Mouse (Mus musculus) CH12.LX (cell line): ENCODE measurements around the gene Olfr763.
"Not testable (repeated sequence)": the region's sequence is repeated elsewhere in the genome, so short reads cannot be mapped to it uniquely, and the experiment has no call there.

ENCODE experiments used
- CHD1 ChIP-seq: IDR thresholded peaks from 2 replicates; pipeline ENCODE4 v1.6.1; 2012; ENCODE audit warnings: low read depth, low read length, improper control_type of control experiment, inconsistent platforms
- CTCF ChIP-seq, 2 experiments: IDR thresholded peaks in 1 of 2; conservative IDR thresholded peaks in 1 of 2; 2 replicates each; pipeline ENCODE4 v1.5.1; 2011 to 2012; ENCODE audit warnings: low read depth in 2 of 2, low read length in 2 of 2, improper control_type of control experiment in 1 of 2, inconsistent platforms in 1 of 2, mild to moderate bottlenecking in 1 of 2, moderate library complexity in 1 of 2
- E2F4 ChIP-seq: IDR thresholded peaks from 2 replicates; pipeline ENCODE4 v1.6.1; 2011; ENCODE audit warnings: low read depth, low read length, improper control_type of control experiment; ENCODE audit not compliant: insufficient replicate concordance
- EP300 ChIP-seq: IDR thresholded peaks from 2 replicates; pipeline ENCODE4 v1.6.1; 2011; ENCODE audit warnings: low read length, improper control_type of control experiment
- IRF4 ChIP-seq: IDR thresholded peaks from 2 replicates; pipeline ENCODE4 v1.6.1; 2014; ENCODE audit warnings: low read depth, mild to moderate bottlenecking, inconsistent platforms, low read length, improper control_type of control experiment
- MAX ChIP-seq: IDR thresholded peaks from 2 replicates; pipeline ENCODE4 v1.6.1; 2011; ENCODE audit warnings: low read length, improper control_type of control experiment
- MAZ ChIP-seq: IDR thresholded peaks from 2 replicates; pipeline ENCODE4 v1.6.1; 2012; ENCODE audit warnings: low read depth, mild to moderate bottlenecking, inconsistent platforms, low read length, improper control_type of control experiment, moderate library complexity
- NRF1 ChIP-seq: IDR thresholded peaks from 2 replicates; pipeline ENCODE4 v1.6.1; 2014; ENCODE audit warnings: low read depth, mild to moderate bottlenecking, inconsistent platforms, low read length, improper control_type of control experiment, moderate library complexity
- POLR2A ChIP-seq: IDR thresholded peaks from 2 replicates; pipeline ENCODE4 v1.6.1; 2011; ENCODE audit warnings: low read depth, mild to moderate bottlenecking, improper control_type of control experiment, low read length
- RAD21 ChIP-seq: IDR thresholded peaks from 2 replicates; pipeline ENCODE4 v1.6.1; 2011; ENCODE audit warnings: low read depth, mild to moderate bottlenecking, low read length, improper control_type of control experiment, moderate library complexity
- TBP ChIP-seq: conservative IDR thresholded peaks from 2 replicates; pipeline ENCODE4 v1.6.1; 2011; ENCODE audit warnings: low read depth, low read length, improper control_type of control experiment
- USF1 ChIP-seq: IDR thresholded peaks from 2 replicates; pipeline ENCODE4 v1.6.1; 2014; ENCODE audit warnings: low read depth, mild to moderate bottlenecking, inconsistent platforms, low read length, improper control_type of control experiment
- ZKSCAN1 ChIP-seq: IDR thresholded peaks from 2 replicates; pipeline ENCODE4 v1.6.1; 2012; ENCODE audit warnings: low read depth, inconsistent platforms, low read length, improper control_type of control experiment, borderline replicate concordance

DNA sequence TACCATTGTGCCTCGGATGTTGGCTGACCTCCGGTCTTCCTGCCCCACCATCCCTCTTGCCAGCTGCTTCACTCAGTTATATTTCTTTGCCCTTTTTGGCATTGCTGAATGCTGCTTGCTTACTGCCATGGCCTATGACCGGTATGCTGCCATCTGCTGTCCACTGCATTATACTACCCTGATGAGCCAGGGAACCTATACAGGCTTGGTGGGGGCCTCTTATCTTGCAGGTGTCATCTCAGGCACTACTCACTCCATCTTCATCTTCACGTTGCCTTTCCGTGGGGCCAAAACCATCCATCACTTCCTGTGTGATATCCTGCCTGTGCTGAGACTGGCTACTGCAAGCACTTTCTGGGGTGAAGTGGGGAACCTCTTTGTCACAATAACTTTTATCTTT, 920 bp downstream of the Olfr763 start:
- not testable (repeated sequence) for TF ChIP-seq MAX; CTCF (conservative IDR thresholded peaks at IDR 0.05 in 1 of 2, IDR thresholded peaks at IDR 0.05 in 1 of 2; ENCODE audit: low read depth in 2 of 2, low read length in 2 of 2); CHD1; POLR2A; EP300; MAZ; RAD21; USF1; ZKSCAN1; NRF1; IRF4; E2F4; TBP
